Mouse (Mus musculus): Measurements from ENCODE around the gene Pcsk4. TPM values are rescaled to one million over a fixed set of nuclear protein-coding genes. Genes with fewer than 3 reads are reported as not detected.

The Pcsk4 gene
- 5.0 and 5.9 TPM in 2 replicates for polyA plus RNA-seq (2012; rRNA removed)

DNA sequence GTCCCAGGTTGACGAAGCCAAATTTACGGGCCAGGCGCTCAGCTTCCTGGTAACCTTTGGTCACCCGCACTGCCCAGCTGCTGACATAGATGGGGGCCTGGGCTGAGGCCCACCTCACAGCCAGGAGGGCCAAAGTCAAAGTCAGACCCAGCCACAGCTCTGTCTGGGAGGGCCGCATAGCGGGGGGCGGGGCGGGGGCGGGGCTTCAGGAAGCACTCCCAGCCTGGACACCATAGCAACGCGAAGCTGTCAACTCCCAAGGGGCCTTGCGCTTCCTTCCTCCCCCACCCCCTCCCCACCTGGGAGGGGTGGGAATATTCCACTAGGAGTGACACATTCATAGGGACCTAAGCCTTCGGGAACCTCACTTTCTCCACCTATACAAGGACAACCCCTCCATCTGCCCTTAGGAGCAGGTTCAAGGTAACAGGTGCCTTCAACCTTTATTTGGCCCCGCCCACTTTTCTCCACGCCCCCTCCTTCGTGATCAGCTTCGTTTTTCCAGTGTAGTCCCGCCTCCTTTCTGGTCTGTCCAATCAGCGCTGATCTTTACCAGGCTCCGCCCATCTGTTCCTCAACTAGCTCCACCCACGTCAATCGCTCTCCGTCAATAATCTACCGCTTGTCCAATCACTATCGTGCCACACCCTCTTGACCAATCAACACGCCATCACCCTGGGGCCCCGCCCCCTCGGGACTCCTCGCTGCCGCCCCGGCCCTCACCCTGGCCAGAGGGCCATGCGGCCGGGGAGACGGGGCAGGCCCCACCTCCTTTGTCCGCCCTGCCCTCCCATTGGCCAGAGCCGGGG, at the start of gene Pcsk4, which contains the start of gene Reep6:
TSS of gene Pcsk4 (minus strand) at position 226 of the 809 bp plus-strand sequence.
TSS of gene Reep6 (plus strand) at position 681 of the 809 bp plus-strand sequence.

DNA sequence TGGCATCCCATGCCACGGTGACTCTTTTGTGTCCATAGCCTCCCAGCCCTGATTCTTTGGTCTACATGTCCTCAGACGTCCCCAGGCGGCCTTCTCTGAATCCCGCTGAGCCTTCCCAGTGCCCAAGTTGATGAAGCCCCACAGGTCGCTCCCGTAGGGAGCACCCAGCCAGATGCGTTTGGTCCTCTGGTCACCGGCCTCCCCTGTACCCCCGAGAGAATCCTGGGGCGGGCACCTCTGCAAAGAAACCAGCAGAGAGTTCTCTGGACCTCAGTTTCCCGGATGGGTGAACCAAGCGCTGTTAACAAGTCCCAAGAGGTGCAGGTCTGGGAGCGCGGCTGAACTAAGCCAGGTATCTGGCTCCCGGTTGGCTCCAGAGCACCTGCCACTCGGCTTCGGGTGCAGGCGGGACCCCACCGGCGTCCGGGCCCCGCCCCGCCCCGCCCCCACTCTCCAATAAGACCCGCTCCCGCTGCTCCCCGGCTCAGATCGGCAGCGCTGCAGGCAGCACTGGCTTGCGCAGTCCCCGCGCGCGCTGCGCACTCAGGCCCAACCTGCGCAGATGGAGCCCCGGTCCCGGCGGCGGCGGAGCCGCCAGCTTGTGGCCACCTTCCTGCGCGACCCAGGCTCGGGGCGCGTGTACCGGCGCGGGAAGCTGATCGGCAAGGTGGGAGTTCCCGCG, 26.8 kb upstream of the Pcsk4 start, which contains the start of gene Plk5:
TSS of gene Plk5 (plus strand) at position 459 of the 682 bp plus-strand sequence.

DNA sequence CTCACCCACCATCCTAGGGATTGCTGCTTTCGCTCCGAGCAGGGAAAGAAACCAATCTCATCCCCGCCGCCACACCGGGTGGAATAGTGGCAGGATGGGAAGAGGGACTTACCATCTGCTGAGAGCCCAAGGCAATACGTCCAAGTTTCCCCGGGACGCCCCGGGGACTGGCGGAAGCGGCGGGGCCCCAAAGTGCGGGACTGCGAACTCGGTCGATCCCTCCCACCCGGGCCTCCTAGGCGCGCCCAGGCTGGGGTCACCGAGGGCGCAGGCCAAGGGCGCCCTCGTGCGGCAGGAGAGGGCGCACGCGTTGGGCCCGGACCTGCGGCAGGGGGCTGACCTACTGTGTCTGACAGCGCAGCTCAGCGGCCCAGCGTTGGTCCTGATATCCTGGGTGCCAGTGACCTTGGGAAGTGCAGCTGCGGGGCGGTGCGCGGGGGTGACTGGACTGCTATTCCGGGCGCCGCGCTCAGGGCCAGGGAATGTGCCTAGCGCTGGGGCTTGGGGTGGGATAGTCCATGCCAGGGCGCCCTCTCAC, 19.0 kb upstream of the Pcsk4 start, which contains the start of gene Adamtsl5:
TSS of gene Adamtsl5 (minus strand) at position 169 of the 538 bp plus-strand sequence.

DNA sequence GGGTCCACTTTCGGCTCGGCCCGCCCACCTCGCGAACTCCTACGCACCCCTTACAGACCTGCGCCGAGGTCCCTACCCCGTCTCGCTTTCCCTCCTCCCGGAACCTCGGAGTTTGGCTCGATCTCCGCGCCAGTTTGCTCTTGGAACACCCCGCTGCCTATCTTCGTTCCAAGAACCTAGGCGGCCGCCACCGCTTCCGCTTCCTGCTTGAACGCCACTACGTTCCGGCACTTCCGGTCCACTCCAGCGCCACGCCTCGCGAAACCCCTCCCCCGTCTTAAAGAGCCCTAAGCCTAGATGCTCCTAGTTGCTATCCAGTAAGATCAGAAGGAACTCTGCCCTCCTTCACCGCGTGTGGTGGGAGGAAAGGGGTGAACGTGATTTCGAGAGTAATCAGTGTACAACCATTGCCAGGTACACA, 8.9 kb downstream of the Pcsk4 start, which contains the start of gene 2310011J03Rik:
TSS of gene 2310011J03Rik (minus strand) at position 198 of the 421 bp plus-strand sequence.

DNA sequence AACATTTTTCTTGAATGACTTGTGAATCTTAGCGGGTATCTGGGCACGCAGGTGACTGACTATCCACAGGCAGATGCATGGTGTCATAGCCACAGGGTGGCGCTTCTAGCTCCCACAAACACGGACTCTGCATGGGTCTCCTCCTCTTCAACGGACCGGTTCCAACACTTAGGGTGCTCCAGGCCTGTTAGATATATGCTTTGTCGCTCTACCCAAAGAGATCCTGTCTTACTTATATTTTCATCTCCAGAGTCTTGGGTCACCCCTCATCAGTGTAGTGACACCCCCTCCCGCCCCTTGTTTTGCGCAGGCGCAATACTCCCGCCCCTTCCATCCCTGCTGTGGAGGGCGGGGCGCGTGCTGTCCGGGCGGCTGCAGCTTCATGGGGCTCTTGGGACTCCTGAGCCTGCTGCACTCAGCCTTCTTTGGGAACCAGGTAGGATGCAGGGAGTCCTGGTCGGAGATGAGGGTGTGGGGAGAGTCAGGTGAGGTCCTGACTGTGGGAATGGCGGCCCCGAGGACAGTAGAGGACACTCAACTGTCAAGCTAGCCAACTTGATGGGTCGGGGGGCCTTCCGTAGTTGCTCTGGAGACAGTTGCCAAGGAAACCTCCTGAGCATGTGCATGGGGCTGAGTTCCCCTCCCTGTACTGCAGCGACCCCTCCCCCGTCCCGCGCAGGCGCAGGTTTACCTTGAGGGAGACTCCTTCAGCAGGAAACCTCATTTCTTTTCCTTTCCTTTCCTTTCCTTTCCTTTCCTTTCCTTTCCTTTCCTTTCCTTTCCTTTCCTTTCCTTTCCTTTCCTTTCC, 33.5 kb downstream of the Pcsk4 start, which contains the start of gene Apc2:
TSS of gene Apc2 (plus strand) at position 360 of the 808 bp plus-strand sequence.

DNA sequence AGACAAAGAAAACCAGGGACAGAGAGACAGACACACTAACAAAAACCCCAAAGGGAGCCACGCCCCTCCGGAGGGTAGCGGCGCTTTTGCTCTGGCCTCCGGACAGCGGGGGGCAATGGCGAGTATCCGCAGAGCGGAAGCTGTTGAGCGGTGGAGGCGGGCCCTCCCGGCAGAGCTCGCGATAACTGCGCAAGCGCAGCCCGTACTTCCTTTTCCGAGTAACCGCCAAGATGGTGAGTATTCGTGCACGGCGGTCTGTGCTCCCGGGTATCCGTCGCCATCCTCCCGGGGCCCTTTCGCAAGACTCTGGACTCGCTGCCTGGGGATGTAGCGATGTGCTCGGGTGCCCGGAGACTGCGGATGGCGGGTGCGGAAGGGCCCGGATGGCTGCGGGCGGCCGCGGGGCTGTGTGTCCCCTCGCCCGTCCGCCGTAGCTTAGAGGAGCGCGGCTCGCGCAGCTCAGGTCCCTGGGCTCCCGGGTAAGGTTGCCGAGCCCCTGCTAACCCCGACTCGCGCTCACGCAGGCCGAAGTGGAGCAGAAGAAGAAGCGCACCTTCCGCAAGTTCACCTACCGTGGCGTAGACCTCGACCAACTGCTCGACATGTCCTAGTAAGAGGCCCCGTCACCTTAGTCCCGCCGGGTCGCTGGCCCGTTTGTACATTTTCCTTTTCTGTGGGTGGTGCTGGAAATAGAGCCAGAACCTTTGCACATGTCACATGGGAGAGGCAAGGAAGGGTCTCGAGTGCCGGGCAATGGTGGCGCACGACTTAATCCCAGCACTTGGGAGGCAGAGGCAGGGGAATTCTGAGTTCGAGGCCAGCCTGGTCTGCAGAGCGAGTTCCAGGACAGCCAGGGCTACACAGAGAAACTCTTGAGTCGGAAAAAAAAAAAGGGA, 36.8 kb downstream of the Pcsk4 start, which contains the start of gene Rps15:
TSS of gene Rps15 (plus strand) at position 203 of the 896 bp plus-strand sequence.

Other genes with a start within 250 kb of the Pcsk4 start
- gene Sbno2, start 223.9 kb downstream of the Pcsk4 start, polyA plus RNA-seq (2012; rRNA removed), result 25.7 and 25.9 TPM in 2 replicates
- gene Stk11, start 213.7 kb downstream of the Pcsk4 start, polyA plus RNA-seq (2012; rRNA removed), result 89.6 and 104 TPM in 2 replicates
- gene Atp5d, start 190.9 kb downstream of the Pcsk4 start, polyA plus RNA-seq (2012; rRNA removed), result 2,554 and 5,321 TPM in 2 replicates
- 18.7 and 25.0 TPM in 2 replicates for gene Cbarp, start 188.7 kb downstream of the Pcsk4 start, polyA plus RNA-seq (2012; rRNA removed)
- 112 and 128 TPM in 2 replicates for gene Midn, start 181.2 kb downstream of the Pcsk4 start, polyA plus RNA-seq (2012; rRNA removed)
- 45.7 and 52.7 TPM in 2 replicates for gene Cirbp, start 163.5 kb downstream of the Pcsk4 start, polyA plus RNA-seq (2012; rRNA removed)
- gene 1600002K03Rik, start 156.6 kb downstream of the Pcsk4 start, polyA plus RNA-seq (2012; rRNA removed), result 10.9 TPM in 2 replicates
- gene Efna2, start 150.0 kb downstream of the Pcsk4 start, polyA plus RNA-seq (2012; rRNA removed), result 4.5 and 6.8 TPM in 2 replicates
- gene Mum1, start 103.1 kb downstream of the Pcsk4 start, polyA plus RNA-seq (2012; rRNA removed), result 11.7 and 16.0 TPM in 2 replicates
- 611 and 945 TPM in 2 replicates for gene Ndufs7, start 80.4 kb downstream of the Pcsk4 start, polyA plus RNA-seq (2012; rRNA removed)
- gene Gamt, start 68.5 kb downstream of the Pcsk4 start, polyA plus RNA-seq (2012; rRNA removed), result 17.6 and 31.4 TPM in 2 replicates
- gene Dazap1, start 68.0 kb downstream of the Pcsk4 start, polyA plus RNA-seq (2012; rRNA removed), result 56.6 and 62.6 TPM in 2 replicates
- 607 and 796 TPM in 2 replicates for gene Rps15, start 37.0 kb downstream of the Pcsk4 start, polyA plus RNA-seq (2012; rRNA removed)
- gene Apc2, start 33.5 kb downstream of the Pcsk4 start, polyA plus RNA-seq (2012; rRNA removed), result 0.72 and 0.77 TPM in 2 replicates
- gene 2310011J03Rik, start 9.0 kb downstream of the Pcsk4 start, polyA plus RNA-seq (2012; rRNA removed), result 36.0 and 44.8 TPM in 2 replicates
- gene Reep6, start 455 bp upstream of the Pcsk4 start, polyA plus RNA-seq (2012; rRNA removed), result 5.4 and 6.8 TPM in 2 replicates
- 19.8 and 25.0 TPM in 2 replicates for gene Adamtsl5, start 18.9 kb upstream of the Pcsk4 start, polyA plus RNA-seq (2012; rRNA removed)
- gene Plk5, start 27.0 kb upstream of the Pcsk4 start, polyA plus RNA-seq (2012; rRNA removed), result 0.57 and 0.63 TPM in 2 replicates
- gene Mex3d, start 58.2 kb upstream of the Pcsk4 start, polyA plus RNA-seq (2012; rRNA removed), result 11.5 and 24.4 TPM in 2 replicates
- gene Mbd3, start 70.1 kb upstream of the Pcsk4 start, polyA plus RNA-seq (2012; rRNA removed), result 66.7 and 84.7 TPM in 2 replicates
- 1,239 and 1,853 TPM in 2 replicates for gene Uqcr11, start 77.3 kb upstream of the Pcsk4 start, polyA plus RNA-seq (2012; rRNA removed)
- gene Tcf3, start 104.1 kb upstream of the Pcsk4 start, polyA plus RNA-seq (2012; rRNA removed), result 34.4 and 36.4 TPM in 2 replicates
- 1.2 and 1.8 TPM in 2 replicates for gene Onecut3, start 165.3 kb upstream of the Pcsk4 start, polyA plus RNA-seq (2012; rRNA removed)
- not detected in 2 replicates for gene Atp8b3, start 209.6 kb upstream of the Pcsk4 start, polyA plus RNA-seq (2012; rRNA removed)
- gene Rexo1, start 232.1 kb upstream of the Pcsk4 start, polyA plus RNA-seq (2012; rRNA removed), result 24.4 and 24.8 TPM in 2 replicates
- gene Klf16, start 247.8 kb upstream of the Pcsk4 start, polyA plus RNA-seq (2012; rRNA removed), result 17.2 and 26.0 TPM in 2 replicates

Data from stomach, adult 2 months (tissue).